ENCODE assay signal across 19 mouse cellular contexts in genomic region chr3:95264724-95265123, GRCm38 (mm10). TPM values are rescaled to one million over a fixed set of nuclear protein-coding genes. Genes with fewer than 3 reads are reported as not detected.
DNase-seq lines count a peak whose midpoint lies in the region; ATAC-seq and TF ChIP-seq lines count a peak whose summit lies in the region.
"Had no signal": no experiment of that assay in that cellular context is flagged by ENCODE, and none has a peak within 500 bp of the region (broad histone marks: within the 10 kb centered on the region; RNA-seq: fewer than 3 reads in every experiment).

No protein-coding gene starts in this region.

- peak; percentile 50 for DNase-seq in forebrain, postnatal 0 days
- DNase-seq in forebrain, embryonic 11.5 days (ENCODE audit: low spot score): no peak
- DNase-seq in gastrocnemius, adult 2 months: no peak
- DNase-seq in gastrocnemius, adult 18-20 months (ENCODE audit: low spot score): no peak
- peak; percentile 69 for DNase-seq in brain, adult 2 months (ENCODE audit: low read depth, low spot score)
- DNase-seq in telencephalon, adult 2 months (ENCODE audit: low read depth, low spot score): peak; percentile 72
- DNase-seq in urinary bladder, postnatal 25 days (ENCODE audit: low spot score): no peak
- DNase-seq: adrenal gland, adult 2 months; adrenal gland, postnatal 10 days; adrenal gland, postnatal 25 days; cerebellum, adult 11-12 months; cerebellum, adult 2 months; cerebellum, adult 9-10 months; cerebellum, postnatal 10 days had no signal

- H3K4me2 ChIP-seq in forebrain, postnatal 0 days (ENCODE audit: low read depth): no peak overlapping the region
- no peak overlapping the region for H3K4me2 ChIP-seq in forebrain, embryonic 11.5 days (ENCODE audit: low read depth, low read length, severe bottlenecking)
- H3K4me2 ChIP-seq: embryonic facial prominence, embryonic 13.5 days; forebrain, embryonic 12.5 days had no signal

- no peaks in the 10 kb centered on the region for H3K4me1 ChIP-seq in forebrain, postnatal 0 days (ENCODE audit: insufficient read depth)
- H3K4me1 ChIP-seq in forebrain, embryonic 11.5 days (replicated peaks; ENCODE audit: control insufficient read depth, insufficient read depth, low read length): no peaks in the 10 kb centered on the region
- H3K4me1 ChIP-seq: embryonic facial prominence, embryonic 13.5 days; forebrain, embryonic 12.5 days had no signal

- H3K27ac ChIP-seq in forebrain, postnatal 0 days (ENCODE audit: low read depth, low read length): peak overlapping the region; percentile 59; the same call in 1 of the 2 replicates
- no peak overlapping the region for H3K27ac ChIP-seq in forebrain, embryonic 11.5 days (ENCODE audit: low read depth, low read length)
- H3K27ac ChIP-seq in gastrocnemius, adult 2 months: peak overlapping the region; percentile 87
- H3K27ac ChIP-seq: embryonic facial prominence, embryonic 13.5 days; forebrain, embryonic 12.5 days had no signal

- no peak overlapping the region for H3K4me3 ChIP-seq in forebrain, postnatal 0 days (ENCODE audit: low read depth, low read length)
- no peak overlapping the region for H3K4me3 ChIP-seq in forebrain, embryonic 11.5 days (ENCODE audit: low read depth, low read length)
- H3K4me3 ChIP-seq in gastrocnemius, adult 2 months: peak overlapping the region; percentile 1; the same call in 1 of the 2 replicates
- H3K4me3 ChIP-seq: embryonic facial prominence, embryonic 13.5 days; forebrain, embryonic 12.5 days had no signal

- WGBS in forebrain, postnatal 0 days: 71% methylated on average over 1 of the region's 1 CpGs
- 81% methylated on average over 1 of the region's 1 CpGs for WGBS in forebrain, embryonic 11.5 days

- H3K9me3 ChIP-seq in forebrain, postnatal 0 days (ENCODE audit: low read length): no peaks in the 10 kb centered on the region
- no peaks in the 10 kb centered on the region for H3K9me3 ChIP-seq in forebrain, embryonic 11.5 days (ENCODE audit: control insufficient read depth, low read length)
- H3K9me3 ChIP-seq: embryonic facial prominence, embryonic 13.5 days; forebrain, embryonic 12.5 days had no signal

- peak; percentile 49; the same call in 1 of the 2 replicates for ATAC-seq in forebrain, postnatal 0 days
- ATAC-seq in forebrain, embryonic 11.5 days (replicated peaks; ENCODE audit: low FRiP score): no peak
- ATAC-seq: forebrain, embryonic 14.5 days; forebrain, embryonic 16.5 days had no signal

- H3K9ac ChIP-seq in forebrain, postnatal 0 days: no peak overlapping the region
- no peak overlapping the region for H3K9ac ChIP-seq in forebrain, embryonic 11.5 days (ENCODE audit: low read length)
- H3K9ac ChIP-seq: forebrain, embryonic 12.5 days had no signal

- TF ChIP-seq CTCF in forebrain, postnatal 0 days (IDR thresholded peaks at IDR 0.05; ENCODE audit: low read depth): no peak
- TF ChIP-seq CTCF in gastrocnemius, adult 2 months (IDR thresholded peaks at IDR 0.05): no peak

- peaks cover 56% of the 10 kb centered on the region for H3K36me3 ChIP-seq in forebrain, postnatal 0 days (ENCODE audit: insufficient read depth)
- no peaks in the 10 kb centered on the region for H3K36me3 ChIP-seq in forebrain, embryonic 11.5 days (ENCODE audit: control insufficient read depth, insufficient read depth, low read length)

- H3K27me3 ChIP-seq in forebrain, postnatal 0 days (ENCODE audit: insufficient read depth, low read length): no peaks in the 10 kb centered on the region
- no peaks in the 10 kb centered on the region for H3K27me3 ChIP-seq in forebrain, embryonic 11.5 days (ENCODE audit: control insufficient read depth, insufficient read depth, low read length)
- H3K27me3 ChIP-seq: embryonic facial prominence, embryonic 13.5 days; forebrain, embryonic 12.5 days had no signal

- intact Hi-C loops in gastrocnemius, adult 2 months (cut with DNase I): loop anchor here (5.0 kb wide), 2 partner anchors 47 to 122 kb away; partner anchors contain the start of genes Gabpb2 and Tnfaip8l2

RNA-seq across cellular contexts. Expression of gene Bnipl, which starts 13.7 kb away (rescaled TPM):
- 0.23 and 0.33 TPM in 2 replicates for total RNA-seq in forebrain, postnatal 0 days (2014; rRNA removed)
- polyA plus RNA-seq in forebrain, postnatal 0 days (2015; fragmentation: Nextera tagmentation; extraction: Ambion mirVana): not detected in 2 replicates
- polyA plus RNA-seq in forebrain, embryonic 11.5 days (2014; fragmentation: Nextera tagmentation; extraction: Ambion mirVana): 0.39 and 0.72 TPM in 2 replicates
- total RNA-seq in gastrocnemius, adult 2 months (2021): under 1 TPM in 1 of 2 experiments, not detected in 1; 0.31 TPM
- total RNA-seq in gastrocnemius, adult 18-20 months (2021): not detected
- total RNA-seq: adrenal gland, adult 2 months had no signal
- polyA plus RNA-seq: adrenal gland, adult 2 months; forebrain, embryonic 14.5 days had no signal

RNA-seq across cellular contexts. Expression of gene Mindy1, which starts 16.4 kb away (rescaled TPM):
- total RNA-seq in forebrain, postnatal 0 days (2014; rRNA removed): 29.5 and 35.4 TPM in 2 replicates
- polyA plus RNA-seq in forebrain, postnatal 0 days (2015; fragmentation: Nextera tagmentation; extraction: Ambion mirVana): 33.6 and 38.9 TPM in 2 replicates
- polyA plus RNA-seq in forebrain, embryonic 11.5 days (2014; fragmentation: Nextera tagmentation; extraction: Ambion mirVana): 34.2 and 35.4 TPM in 2 replicates
- 10 to 100 TPM; 23.9 to 26.4 TPM for total RNA-seq in gastrocnemius, adult 2 months (2021)
- 10 to 100 TPM; 29.7 to 30.6 TPM for total RNA-seq in gastrocnemius, adult 18-20 months (2021)

RNA-seq across cellular contexts. Expression of gene Prune1, which starts 17.2 kb away (rescaled TPM):
- total RNA-seq in forebrain, postnatal 0 days (2014; rRNA removed): 47.2 and 59.0 TPM in 2 replicates
- 51.4 and 60.4 TPM in 2 replicates for polyA plus RNA-seq in forebrain, postnatal 0 days (2015; fragmentation: Nextera tagmentation; extraction: Ambion mirVana)
- polyA plus RNA-seq in forebrain, embryonic 11.5 days (2014; fragmentation: Nextera tagmentation; extraction: Ambion mirVana): 26.4 and 28.5 TPM in 2 replicates
- 10 to 100 TPM; 45.8 to 46.9 TPM for total RNA-seq in gastrocnemius, adult 2 months (2021)
- total RNA-seq in gastrocnemius, adult 18-20 months (2021): 10 to 100 TPM; 51.3 to 56.0 TPM

RNA-seq across cellular contexts. Expression of gene Gm128, which starts 23.3 kb away (rescaled TPM):
- total RNA-seq in forebrain, postnatal 0 days (2014; rRNA removed): 0.29 TPM in 1 of 2 replicates, not detected in the other
- 0.11 and 0.28 TPM in 2 replicates for polyA plus RNA-seq in forebrain, postnatal 0 days (2015; fragmentation: Nextera tagmentation; extraction: Ambion mirVana)
- polyA plus RNA-seq in forebrain, embryonic 11.5 days (2014; fragmentation: Nextera tagmentation; extraction: Ambion mirVana): 0.17 and 0.21 TPM in 2 replicates
- under 1 TPM in 1 of 2 experiments, not detected in 1; 0.11 TPM for total RNA-seq in gastrocnemius, adult 2 months (2021)
- total RNA-seq in gastrocnemius, adult 18-20 months (2021): not detected
- polyA plus RNA-seq: embryonic facial prominence, embryonic 11.5 days; forebrain, embryonic 14.5 days; forebrain, embryonic 16.5 days had no signal

RNA-seq across cellular contexts. Expression of gene Mllt11, which starts 32.8 kb away (rescaled TPM):
- total RNA-seq in forebrain, postnatal 0 days (2014; rRNA removed): 207 and 235 TPM in 2 replicates
- 578 and 712 TPM in 2 replicates for polyA plus RNA-seq in forebrain, postnatal 0 days (2015; fragmentation: Nextera tagmentation; extraction: Ambion mirVana)
- 75.2 and 89.8 TPM in 2 replicates for polyA plus RNA-seq in forebrain, embryonic 11.5 days (2014; fragmentation: Nextera tagmentation; extraction: Ambion mirVana)
- 10 to 100 TPM; 52.0 to 84.9 TPM for total RNA-seq in gastrocnemius, adult 2 months (2021)
- total RNA-seq in gastrocnemius, adult 18-20 months (2021): 10 to 100 TPM; 69.8 to 83.1 TPM

Comparison
In these comparisons a context has a peak if more than half of its experiments do, and no peak if none do; other contexts are left out.
1. DNase-seq: peak in forebrain, postnatal 0 days (single experiment), brain, adult 2 months (single experiment) and telencephalon, adult 2 months (single experiment); none in forebrain, embryonic 11.5 days (single experiment), gastrocnemius, adult 2 months (single experiment), gastrocnemius, adult 18-20 months (single experiment) and urinary bladder, postnatal 25 days (single experiment).